Mouse (Mus musculus) hindbrain, postnatal 0 days (tissue): Measurements from ENCODE around the gene Casp7. TPM values are rescaled to one million over a fixed set of nuclear protein-coding genes. Genes with fewer than 3 reads are reported as not detected.

Experiments
- ATAC-seq: fragments of 200-750 bp; cut with Nextera tagmentation; 2 replicates; pipeline ENCODE4 v1.8.0; 2017; ENCODE audit warnings: mild to moderate bottlenecking, moderate TSS enrichment, moderate library complexity
- DNase-seq: peaks from one replicate; pipeline ENCODE4 v3.0.0-alpha.2; 2015; ENCODE audit warnings: low spot score
- H3K27ac ChIP-seq: fragments of 300-500 bp; sonication (generic); 2 replicates; pipeline ENCODE4 v1.5.1; 2014; ENCODE audit warnings: mild to moderate bottlenecking
- H3K27me3 ChIP-seq: fragments of 300-500 bp; sonication (generic); 2 replicates; pipeline ENCODE4 v1.6.1; 2014; ENCODE audit warnings: low read length, mixed read lengths; ENCODE audit not compliant: insufficient read depth
- H3K36me3 ChIP-seq: fragments of 300-500 bp; sonication (generic); 2 replicates; pipeline ENCODE4 v1.6.1; 2014; ENCODE audit warnings: low read length, mixed read lengths; ENCODE audit not compliant: insufficient read depth
- H3K4me1 ChIP-seq: fragments of 300-500 bp; sonication (generic); 2 replicates; pipeline ENCODE4 v1.6.1; 2014; ENCODE audit warnings: antibody characterized with exemption, low read length, mixed read lengths; ENCODE audit not compliant: insufficient read depth
- H3K4me2 ChIP-seq: fragments of 300-500 bp; sonication (generic); 2 replicates; pipeline ENCODE4 v1.6.1; 2014; ENCODE audit warnings: low read depth, mild to moderate bottlenecking, low read length, moderate library complexity, mixed read lengths
- H3K4me3 ChIP-seq: fragments of 300-500 bp; sonication (generic); 2 replicates; pipeline ENCODE4 v1.5.1; 2014; ENCODE audit warnings: low read length
- H3K9ac ChIP-seq: fragments of 300-500 bp; sonication (generic); replicated peaks from 2 replicates; pipeline ENCODE4 v1.6.1; 2014; ENCODE audit warnings: mild to moderate bottlenecking, low read length, moderate library complexity, mixed read lengths
- H3K9me3 ChIP-seq: fragments of 300-500 bp; sonication (generic); 2 replicates; pipeline ENCODE4 v1.6.1; 2016; ENCODE audit warnings: low read length, mixed read lengths
- CTCF ChIP-seq: IDR thresholded peaks from 2 replicates; pipeline ENCODE4 v1.5.1; 2016; ENCODE audit warnings: antibody characterized with exemption, control low read depth, low read depth
- WGBS: fragments of 180-500 bp; shearing (Covaris S2); extraction: QIAGEN DNeasy Blood & Tissue Kit; methylation state at CpG from one replicate; pipeline ENCODE4 v1.1.7; 2014; 5-methylcytosine and 5-hydroxymethylcytosine counted together
- polyA plus RNA-seq: library from polyadenylated mRNA; unstranded; fragments of >200 nt; fragmentation: Nextera tagmentation; extraction: Ambion mirVana; gene quantifications from 2 replicates; pipeline ENCODE4 v1.2.1, GENCODE M21; 2015
- total RNA-seq: library from RNA; depleted of rRNA; stranded (reverse); fragments of >200 nt; gene quantifications from 2 replicates; pipeline ENCODE4 v1.2.3, GENCODE M21; 2014

Gene Casp7
- total and polyA plus RNA-seq, 2 experiments from 2014 or later = 17.6 to 28.1 TPM

- H3K9me3 ChIP-seq = no peaks in the 10 kb centered on the region
- peak; percentile 62 for DNase-seq
- H3K4me1 ChIP-seq = no peaks in the 10 kb centered on the region
- no peak overlapping the region for H3K9ac ChIP-seq
- 30% methylated on average over 2 of the region's 2 CpGs for WGBS
- H3K27ac ChIP-seq = no peak overlapping the region
- H3K4me2 ChIP-seq = no peak overlapping the region
- H3K4me3 ChIP-seq = no peak overlapping the region
- no peaks in the 10 kb centered on the region for H3K27me3 ChIP-seq
- H3K36me3 ChIP-seq = no peaks in the 10 kb centered on the region
- ATAC-seq = peak; percentile 46; the same call in 1 of the 2 replicates
- TF ChIP-seq CTCF = no peak
Measured at GRCm38 (mm10) chr19:56476546-56476945, 79.6 kb downstream of the Casp7 start.

- H3K4me1 ChIP-seq = no peaks in the 10 kb centered on the region
- H3K36me3 ChIP-seq = no peaks in the 10 kb centered on the region
- 66% methylated on average over 5 of the region's 5 CpGs for WGBS
- no peak overlapping the region for H3K4me2 ChIP-seq
- DNase-seq (no peak), ATAC-seq (no peak)
- no peaks in the 10 kb centered on the region for H3K9me3 ChIP-seq
- no peak overlapping the region for H3K27ac ChIP-seq
- H3K4me3 ChIP-seq = no peak overlapping the region
- no peak for TF ChIP-seq CTCF
- no peaks in the 10 kb centered on the region for H3K27me3 ChIP-seq
- no peak overlapping the region for H3K9ac ChIP-seq
Measured at GRCm38 (mm10) chr19:56477253-56477652, 80.3 kb downstream of the Casp7 start.

GRCm38 (mm10) chr19:56477832-56478231 lies 80.9 kb downstream of the Casp7 start:
- WGBS = 35% methylated on average over 3 of the region's 3 CpGs
- Histone ChIP-seq H3K9ac (no peak overlapping the region), H3K4me3 (no peak overlapping the region), H3K36me3 (no peaks in the 10 kb centered on the region), H3K27ac (no peak overlapping the region), H3K4me1 (no peaks in the 10 kb centered on the region), H3K27me3 (no peaks in the 10 kb centered on the region), H3K4me2 (no peak overlapping the region), H3K9me3 (no peaks in the 10 kb centered on the region)
- TF ChIP-seq CTCF = no peak
- DNase-seq (no peak), ATAC-seq (no peak)

- Histone ChIP-seq H3K9ac (no peak overlapping the region), H3K4me1 (peaks cover 7% of the 10 kb centered on the region; the same call in 1 of the 2 replicates), H3K36me3 (no peaks in the 10 kb centered on the region), H3K27me3 (no peaks in the 10 kb centered on the region), H3K4me3 (no peak overlapping the region), H3K4me2 (peak overlapping the region; percentile 31; the same call in 1 of the 2 replicates), H3K27ac (peak overlapping the region; percentile 43), H3K9me3 (no peaks in the 10 kb centered on the region)
- TF ChIP-seq CTCF = no peak
- ATAC-seq (peak; percentile 89), DNase-seq (peak; percentile 71)
- WGBS = 29% methylated on average over 13 of the region's 13 CpGs
Measured at GRCm38 (mm10) chr19:56484630-56485375, 87.9 kb downstream of the Casp7 start.

GRCm38 (mm10) chr19:56485376-56486271 lies 88.7 kb downstream of the Casp7 start:
- ATAC-seq = peak; percentile 61
- H3K4me1 ChIP-seq = peaks cover 7% of the 10 kb centered on the region; the same call in 1 of the 2 replicates
- no peaks in the 10 kb centered on the region for H3K36me3 ChIP-seq
- no peak overlapping the region for H3K4me3 ChIP-seq
- no peak overlapping the region for H3K9ac ChIP-seq
- no peaks in the 10 kb centered on the region for H3K9me3 ChIP-seq
- H3K27ac ChIP-seq = peak overlapping the region; percentile 43
- WGBS = 37% methylated on average over 13 of the region's 13 CpGs
- no peak for TF ChIP-seq CTCF
- no peaks in the 10 kb centered on the region for H3K27me3 ChIP-seq
- DNase-seq = peak; percentile 47
- peak overlapping the region; percentile 31; the same call in 1 of the 2 replicates for H3K4me2 ChIP-seq

GRCm38 (mm10) chr19:56486926-56487325 lies 90.0 kb downstream of the Casp7 start:
- no peaks in the 10 kb centered on the region for H3K27me3 ChIP-seq
- DNase-seq (no peak), ATAC-seq (no peak)
- no peak for TF ChIP-seq CTCF
- no peak overlapping the region for H3K27ac ChIP-seq
- 87% methylated on average over 7 of the region's 7 CpGs for WGBS
- H3K4me3 ChIP-seq = no peak overlapping the region
- no peak overlapping the region for H3K4me2 ChIP-seq
- H3K36me3 ChIP-seq = no peaks in the 10 kb centered on the region
- H3K4me1 ChIP-seq = peaks cover 7% of the 10 kb centered on the region; the same call in 1 of the 2 replicates
- H3K9ac ChIP-seq = no peak overlapping the region
- no peaks in the 10 kb centered on the region for H3K9me3 ChIP-seq
